Mouse (Mus musculus) right cerebral cortex, postnatal 4 days (tissue): ENCODE data around the gene Myh13.

ENCODE experiments used
- DNase-seq: peaks from one replicate; pipeline ENCODE4 v3.0.0-alpha.2; 2022

Myh13 gene

DNA sequence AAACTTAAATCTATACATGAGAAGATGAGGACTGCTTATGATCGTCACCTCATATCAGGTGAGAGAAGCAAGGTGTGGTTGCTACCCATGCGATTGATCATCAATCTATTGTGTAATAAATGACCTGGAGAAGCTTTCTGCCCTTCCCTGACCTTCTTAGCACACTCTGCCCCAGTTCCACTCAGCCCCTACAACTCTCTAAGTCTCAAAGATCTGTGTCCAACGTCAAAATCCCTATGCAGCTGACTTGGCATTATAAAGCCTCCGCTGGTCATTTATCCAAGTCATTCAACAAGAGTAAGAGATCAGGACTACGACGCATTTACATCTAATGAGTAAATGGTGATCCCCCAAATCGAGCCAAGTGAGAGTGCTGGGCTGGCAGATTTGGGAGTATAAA lies at the start of gene Myh13:
Gene Myh13 (plus strand): TSS at position 301 of the 400 bp plus-strand sequence.
- DNase-seq: no peak

DNA sequence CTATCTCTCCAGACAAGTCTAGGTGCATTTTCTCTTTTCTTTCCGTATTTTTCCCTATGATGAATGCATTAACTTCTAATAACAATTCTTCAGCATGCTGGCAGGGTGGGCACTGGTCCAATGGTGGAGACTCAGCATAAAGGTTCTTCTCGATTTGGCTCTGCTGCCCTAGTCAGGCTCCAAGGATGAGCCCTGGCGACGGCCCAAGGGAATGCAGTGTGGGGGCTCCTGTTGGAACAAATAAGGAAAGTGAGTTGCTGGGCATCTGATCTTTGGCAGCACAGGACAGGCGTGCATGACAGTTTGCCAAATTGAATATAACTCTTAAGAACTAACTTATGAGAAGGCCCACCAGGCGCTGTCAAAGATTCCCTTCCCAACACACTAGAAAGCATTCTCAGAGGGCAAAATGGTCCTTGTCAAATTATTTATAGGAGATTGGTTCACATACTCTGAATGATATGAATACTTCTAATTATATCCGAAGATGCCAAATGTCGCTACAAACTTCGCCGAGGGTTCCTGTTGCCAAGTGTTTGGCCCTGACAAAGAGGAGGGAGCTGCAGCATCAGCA lies 44.8 kb upstream of the Myh13 start, which contains the start of gene Myh8:
Gene Myh8 (plus strand): TSS at position 524 of the 574 bp plus-strand sequence.
- DNase-seq: peak; percentile 59

DNA sequence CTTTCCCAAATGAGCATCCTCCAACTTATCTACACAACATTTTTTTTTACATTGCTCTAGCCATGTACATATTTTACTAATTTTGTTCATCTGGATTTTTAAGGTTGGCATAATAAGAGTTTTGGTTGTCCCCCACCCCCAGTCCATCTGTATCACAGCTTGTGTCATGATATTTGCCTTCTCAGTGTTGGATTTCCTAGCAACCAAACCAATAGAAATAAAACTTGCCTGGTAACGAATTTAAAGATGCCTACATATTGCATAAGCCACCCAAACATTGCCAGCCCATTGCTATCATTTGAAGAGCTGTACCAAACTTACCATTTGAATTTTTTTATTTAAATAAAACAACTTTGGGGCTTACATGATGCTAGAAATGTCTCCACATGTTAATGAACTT lies 28.0 kb upstream of the Myh13 start:
- DNase-seq: no peak

DNA sequence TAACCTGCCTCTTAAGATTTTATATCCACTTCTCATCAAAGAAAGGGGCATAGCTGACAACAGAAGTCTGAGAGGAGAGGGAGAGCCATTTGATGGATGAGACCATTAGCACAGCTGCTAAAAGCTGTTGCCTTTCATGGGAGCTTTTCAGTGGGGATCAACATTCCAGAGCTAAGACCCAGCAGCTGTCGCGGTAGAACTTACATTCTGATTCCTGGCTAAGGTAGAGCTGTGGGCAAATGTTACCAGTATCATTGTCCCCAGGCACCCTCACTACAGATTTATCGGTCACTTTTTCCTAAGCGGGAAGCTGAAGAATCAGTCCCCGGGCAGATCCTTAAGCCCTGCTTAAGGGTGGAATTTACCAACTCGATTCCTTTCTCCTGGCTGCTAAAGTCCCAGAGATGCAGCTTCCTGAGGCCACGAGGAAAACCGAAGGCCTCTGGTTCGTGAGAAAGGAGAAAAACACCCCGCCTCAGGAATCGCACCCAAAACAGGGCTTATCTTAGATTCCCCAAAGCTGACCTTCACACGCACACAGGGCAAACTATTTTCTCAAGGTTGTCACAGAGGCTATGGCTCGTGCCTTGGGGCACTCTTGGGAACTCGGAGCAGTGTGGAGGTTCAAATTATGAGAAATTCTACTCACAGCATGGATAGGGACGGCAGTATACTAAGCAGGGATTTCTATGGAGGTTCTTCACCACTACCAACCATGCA lies 7.6 kb upstream of the Myh13 start:
- DNase-seq: no peak

DNA sequence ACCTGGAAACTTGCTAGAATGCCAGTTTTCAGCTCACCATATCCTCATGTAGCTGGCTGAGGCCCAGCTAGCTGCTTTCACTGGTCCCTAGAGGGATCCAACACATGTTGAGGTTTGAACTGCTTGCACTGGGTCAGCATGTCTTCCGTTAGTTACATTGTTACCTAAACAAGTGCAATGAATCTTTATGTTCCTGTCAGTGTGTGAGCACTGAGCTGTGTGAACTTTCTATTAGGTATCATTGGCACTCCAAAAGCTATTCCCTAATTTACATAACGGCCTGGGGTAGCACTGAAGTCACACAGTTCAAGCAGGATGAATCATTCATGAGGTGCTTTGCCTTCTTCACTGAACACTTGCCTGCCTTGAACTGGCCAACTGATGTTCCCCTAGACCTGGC lies 5.1 kb downstream of the Myh13 start:
- no peak for DNase-seq

DNA sequence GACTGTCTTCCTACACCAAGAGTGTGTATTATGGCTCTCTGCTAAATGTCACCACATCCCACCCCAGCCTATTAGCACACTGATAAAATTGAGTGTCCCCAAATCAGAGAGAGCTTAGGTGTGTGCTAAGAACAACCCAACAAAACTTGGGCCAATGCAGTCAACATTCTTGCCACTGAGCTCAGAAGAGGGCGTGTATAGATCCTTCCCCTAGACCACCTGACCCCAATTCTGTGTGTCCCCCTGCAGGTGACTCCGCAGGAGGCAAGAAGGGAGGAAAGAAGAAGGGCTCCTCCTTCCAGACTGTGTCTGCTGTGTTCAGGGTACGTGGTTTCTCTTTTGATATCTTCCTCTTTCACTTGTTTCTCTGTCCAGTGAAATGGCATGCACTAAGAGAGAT lies 23.1 kb downstream of the Myh13 start:
- DNase-seq: no peak

DNA sequence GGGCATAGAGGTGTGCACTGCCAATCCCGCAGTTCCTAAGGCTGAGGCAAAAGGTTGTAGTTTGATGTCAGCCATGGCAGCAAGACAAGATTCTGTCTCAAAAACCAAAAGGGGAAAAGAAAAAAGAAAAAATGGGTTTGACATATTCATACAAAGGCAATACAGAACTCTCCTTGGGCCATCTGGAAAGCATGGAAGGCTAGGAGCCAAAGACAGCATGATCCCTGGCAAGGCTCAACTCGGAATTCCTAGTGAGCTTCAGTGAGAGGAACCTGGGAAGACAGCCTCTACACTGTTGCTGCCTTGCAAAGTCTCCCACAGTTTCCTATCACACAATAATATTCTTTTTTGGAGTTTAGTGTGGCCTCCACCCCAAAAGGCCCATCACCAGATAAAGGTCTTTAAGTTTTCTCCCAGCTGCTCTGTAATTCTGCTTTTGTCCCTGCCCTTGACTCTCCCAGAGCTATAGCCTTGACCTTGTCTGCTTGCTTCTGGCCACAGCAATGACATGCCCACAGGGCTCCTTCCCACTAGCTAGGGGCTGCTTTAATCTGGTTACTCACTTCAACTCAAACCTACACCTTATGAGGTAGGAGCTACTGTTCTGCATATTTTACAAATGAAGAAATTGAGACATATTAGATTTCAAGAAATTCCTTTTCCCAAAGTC lies 23.9 kb downstream of the Myh13 start:
- DNase-seq: no peak

DNA sequence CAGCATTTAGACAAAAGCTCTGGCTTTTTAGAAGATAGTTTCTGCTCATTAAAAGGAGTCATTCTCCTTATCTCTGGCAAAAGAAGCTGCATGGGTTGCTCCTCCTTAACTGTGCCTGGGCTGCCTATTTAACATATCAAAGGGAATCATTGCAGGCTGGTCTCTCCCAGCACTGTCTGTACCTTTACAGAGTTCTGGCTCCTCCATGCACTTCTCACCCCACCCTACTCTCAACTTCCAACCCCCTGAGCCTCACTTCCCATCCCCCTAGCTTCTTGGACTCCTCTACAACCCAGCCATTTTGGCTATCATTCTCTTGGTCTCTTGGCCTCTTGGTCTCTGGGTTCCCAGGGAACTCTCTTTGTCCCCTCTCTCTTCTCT lies 24.4 kb downstream of the Myh13 start:
- DNase-seq: no peak

DNA sequence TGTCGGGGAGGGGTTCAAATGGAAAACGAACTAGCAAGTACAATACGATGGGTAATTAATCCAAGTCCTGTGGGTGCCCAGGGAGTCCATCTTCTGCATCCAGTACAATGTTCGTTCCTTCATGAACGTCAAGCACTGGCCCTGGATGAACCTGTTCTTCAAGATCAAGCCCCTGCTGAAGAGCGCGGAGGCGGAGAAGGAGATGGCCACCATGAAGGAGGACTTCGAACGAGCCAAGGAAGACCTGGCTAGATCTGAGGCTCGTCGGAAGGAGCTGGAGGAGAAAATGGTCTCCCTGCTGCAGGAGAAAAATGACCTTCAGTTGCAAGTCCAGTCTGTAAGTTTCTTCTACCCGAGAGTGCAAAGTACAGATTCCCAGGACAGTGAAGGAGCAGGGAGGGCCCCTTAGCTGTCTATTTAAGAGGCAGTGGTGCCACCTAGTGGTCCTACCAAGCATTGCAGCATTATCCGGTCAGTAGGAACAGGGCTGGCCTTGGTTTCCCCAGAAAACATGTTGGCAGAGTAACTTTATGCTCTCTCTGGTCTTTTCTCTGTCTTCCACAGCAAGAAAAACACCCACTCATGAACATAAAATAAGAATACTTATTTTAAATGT lies 28.8 kb downstream of the Myh13 start:
- DNase-seq: peak; percentile 86

DNA sequence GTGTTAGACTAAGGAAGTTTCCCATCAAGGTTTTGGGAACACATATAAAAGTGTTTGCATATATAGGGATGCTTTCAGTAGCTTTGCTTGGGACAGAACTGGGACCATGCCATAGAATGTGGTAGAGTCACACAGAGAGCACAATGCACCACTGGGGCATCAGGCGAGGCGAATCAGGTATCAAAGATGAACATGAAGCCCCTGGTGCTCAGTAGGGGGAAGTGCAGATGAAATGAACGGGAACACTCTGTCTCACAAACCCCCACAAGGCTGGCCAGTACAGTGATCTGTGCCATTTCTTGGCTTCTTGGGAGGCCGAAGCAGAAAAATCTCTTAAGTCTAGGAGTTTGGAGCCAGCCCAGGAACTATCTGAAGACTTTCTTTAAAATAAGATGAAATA lies 31.6 kb downstream of the Myh13 start:
- no peak for DNase-seq

DNA sequence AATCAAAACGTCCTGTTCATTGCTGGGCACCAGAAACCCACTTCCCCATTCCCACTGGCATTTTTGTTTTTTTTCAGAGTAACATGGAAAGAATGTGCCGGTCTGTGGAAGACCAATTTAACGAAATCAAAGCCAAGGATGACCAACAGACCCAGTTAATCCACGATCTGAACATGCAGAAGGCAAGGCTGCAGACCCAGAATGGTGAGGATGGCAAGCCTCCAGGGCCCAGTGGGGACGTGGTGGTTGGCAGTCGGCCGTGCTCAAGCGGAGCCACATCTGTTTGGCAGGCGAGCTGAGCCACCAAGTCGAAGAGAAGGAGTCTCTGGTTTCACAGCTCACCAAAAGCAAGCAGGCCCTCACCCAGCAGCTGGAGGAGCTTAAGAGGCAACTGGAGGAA lies 36.6 kb downstream of the Myh13 start:
- no peak for DNase-seq

DNA sequence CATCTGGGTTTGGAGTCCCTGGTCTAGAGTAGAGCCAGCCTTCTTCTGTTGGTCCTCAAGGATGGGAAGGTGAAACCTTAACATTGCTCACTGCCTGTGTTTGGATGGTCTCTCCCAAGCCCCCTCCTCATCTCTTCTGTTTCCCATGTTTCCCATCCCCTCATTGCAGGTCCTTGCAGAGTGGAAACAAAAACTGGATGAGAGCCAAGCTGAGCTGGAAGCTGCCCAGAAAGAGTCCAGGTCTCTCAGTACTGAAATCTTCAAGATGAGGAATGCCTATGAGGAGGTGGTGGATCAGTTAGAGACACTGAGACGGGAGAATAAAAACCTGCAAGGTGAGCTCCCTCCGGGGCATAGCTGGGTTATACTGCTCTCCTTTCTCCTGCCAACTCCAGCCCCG lies 40.8 kb downstream of the Myh13 start:
- peak; percentile 22 for DNase-seq

DNA sequence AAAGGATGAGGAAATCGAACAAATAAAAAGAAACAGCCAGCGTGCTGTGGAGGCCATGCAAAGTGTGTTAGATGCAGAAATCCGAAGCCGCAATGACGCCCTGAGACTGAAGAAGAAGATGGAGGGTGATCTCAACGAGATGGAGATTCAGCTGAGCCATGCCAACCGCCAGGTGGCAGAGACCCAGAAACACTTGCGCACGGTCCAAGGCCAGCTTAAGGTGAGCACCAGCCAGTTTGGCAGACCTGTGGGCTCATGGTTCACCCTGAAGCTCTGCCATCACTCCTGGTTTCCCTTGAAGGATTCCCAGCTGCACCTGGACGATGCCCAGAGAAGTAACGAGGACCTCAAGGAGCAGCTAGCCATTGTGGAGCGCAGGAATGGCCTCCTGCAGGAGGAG lies 43.1 kb downstream of the Myh13 start:
- DNase-seq: no peak

DNA sequence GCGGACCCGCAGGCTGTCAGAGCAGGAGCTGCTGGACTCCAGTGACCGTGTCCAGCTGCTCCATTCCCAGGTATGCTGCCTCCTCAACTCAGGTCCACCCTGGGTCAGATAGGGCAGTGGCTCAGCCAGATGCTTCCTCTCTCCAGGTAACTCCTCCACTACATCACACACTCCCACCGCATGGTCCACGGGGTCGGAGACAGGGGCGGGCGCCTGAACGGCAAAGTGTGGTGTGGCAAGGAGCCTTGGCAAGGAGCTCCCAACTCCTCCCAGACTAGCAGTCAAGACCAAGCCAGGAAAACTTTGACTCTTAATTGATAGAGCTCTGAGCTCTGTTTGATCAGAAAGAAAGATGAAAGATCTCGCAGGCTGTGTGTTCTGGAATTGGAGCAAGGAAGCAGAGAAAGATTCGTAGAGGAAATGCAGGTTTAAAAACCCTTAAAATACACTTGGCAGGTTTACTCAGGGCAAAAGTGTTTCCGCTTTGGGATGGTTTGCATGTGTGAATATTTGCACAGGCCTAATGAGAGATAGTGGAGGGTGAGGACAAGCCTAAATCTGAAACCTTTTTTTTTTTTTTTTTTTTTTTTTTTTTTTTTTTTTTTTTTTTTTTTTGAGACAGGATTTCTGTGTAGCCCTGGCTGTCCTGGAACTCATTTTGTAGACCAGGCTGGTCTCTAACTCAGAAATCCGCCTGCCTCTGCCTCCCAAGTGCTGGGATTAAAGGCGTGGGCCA lies 43.7 kb downstream of the Myh13 start:
- DNase-seq: no peak

DNA sequence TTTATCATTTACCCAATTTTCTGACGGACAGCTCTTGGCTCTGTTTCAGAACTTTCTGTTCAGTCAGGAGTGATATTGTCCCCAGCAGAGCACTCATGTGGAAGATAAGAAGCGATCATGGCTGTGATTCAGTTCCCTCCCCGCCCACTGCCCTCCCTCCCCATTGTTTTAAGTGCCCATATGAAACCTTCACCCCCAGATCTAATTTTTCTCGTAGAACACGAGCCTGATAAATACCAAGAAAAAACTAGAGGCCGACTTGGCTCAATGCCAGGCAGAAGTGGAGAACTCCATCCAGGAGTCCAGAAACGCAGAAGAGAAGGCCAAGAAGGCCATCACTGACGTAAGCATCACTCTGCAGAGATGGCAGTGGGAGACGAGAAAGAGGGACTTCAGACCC lies 45.5 kb downstream of the Myh13 start:
- DNase-seq: peak; percentile 16

DNA sequence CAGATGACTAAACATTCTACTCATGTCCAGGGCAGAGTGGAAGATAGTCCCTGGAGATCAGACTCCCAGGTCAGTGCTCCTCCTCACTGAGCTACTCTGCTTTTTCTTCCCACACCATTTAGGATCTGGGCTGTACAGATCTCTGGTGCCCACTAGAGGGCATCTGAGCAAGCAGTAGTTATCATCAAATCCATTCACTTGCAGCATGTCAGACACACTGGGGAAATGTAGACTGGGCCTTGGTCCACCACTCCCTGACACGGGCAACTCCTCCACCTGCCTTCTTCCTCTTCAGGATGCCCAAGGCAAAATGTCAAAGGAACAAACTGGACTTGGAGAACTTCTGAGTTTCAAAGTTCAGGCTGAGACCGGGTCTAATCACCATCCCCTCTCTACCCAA lies 51.9 kb downstream of the Myh13 start:
- DNase-seq: peak; percentile 12

DNA sequence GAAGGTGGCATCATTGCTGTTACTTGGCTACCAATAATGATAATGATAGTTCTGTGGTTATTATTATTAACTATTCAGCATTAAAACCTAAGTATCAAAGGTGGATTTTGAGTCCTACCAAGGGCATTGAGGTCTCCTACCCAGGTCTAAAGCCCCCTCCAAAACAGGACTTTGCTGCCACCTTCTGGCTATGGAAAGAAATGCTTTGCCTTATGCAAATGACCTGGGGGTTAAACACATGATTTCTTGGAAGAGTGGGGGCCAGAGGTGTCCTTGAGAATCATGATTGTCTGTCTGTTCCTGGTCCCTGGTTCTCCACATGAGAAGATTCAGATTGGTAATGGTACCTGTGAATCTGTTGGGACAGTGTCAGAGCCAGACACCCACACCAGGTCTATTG lies 54.9 kb downstream of the Myh13 start:
- DNase-seq: no peak

DNA sequence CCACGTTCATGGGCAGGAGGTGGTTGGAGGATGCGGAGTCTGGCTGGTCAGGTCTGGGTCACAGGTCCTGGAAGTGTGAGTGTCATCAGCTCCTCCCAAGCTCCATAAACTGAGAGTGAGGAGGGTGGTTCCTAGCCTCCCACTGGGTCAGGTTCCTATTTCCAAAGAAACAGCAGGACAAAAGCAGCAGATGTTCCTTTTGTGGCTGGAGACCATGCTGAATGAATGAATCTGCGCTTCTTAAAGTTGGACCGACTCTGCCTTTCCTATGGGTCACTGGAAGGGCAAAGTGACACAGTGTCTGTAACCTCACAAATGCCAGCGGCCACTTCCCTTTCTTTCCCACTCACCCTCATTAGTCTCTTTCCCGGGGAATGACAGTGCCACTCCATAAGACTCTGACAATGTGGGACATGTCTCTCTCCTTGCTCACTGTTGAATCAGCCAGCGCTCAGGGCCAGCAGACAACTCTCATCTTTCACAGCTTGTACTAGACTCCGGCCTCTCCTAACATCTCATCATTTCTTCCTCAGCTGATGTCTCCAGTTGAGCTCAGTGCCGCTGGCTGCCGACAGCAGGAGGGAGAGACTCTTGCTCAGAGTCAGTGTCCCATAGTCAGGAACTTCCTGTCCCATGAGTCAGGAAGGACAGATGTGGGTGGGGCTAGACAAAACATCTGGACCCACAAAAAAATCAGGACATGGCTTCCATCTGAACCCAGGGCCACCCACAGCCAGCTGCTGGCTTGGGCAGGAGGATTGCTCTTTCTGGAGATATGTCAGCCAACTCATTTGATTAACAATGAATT lies 58.4 kb downstream of the Myh13 start:
- DNase-seq: no peak

DNA sequence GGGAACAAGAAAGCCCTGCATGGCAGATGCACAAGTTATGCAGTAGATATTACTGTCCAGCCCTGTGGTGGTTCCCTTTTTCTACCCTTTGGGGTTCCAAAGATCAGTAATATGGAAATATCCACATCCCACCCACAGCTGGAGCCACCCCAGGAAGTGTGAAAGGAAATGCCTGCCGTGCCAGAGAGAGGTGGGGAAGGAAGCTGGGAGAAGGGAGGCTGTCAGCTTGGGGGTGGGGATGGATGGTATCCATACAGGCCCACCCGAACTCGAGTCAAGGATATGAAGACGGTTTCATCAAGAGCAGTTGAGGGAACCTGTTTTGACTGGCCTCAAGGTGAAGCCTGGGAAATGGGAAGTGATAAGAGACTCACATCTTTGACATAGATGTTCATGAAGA lies 60.4 kb downstream of the Myh13 start:
- DNase-seq: no peak

DNA sequence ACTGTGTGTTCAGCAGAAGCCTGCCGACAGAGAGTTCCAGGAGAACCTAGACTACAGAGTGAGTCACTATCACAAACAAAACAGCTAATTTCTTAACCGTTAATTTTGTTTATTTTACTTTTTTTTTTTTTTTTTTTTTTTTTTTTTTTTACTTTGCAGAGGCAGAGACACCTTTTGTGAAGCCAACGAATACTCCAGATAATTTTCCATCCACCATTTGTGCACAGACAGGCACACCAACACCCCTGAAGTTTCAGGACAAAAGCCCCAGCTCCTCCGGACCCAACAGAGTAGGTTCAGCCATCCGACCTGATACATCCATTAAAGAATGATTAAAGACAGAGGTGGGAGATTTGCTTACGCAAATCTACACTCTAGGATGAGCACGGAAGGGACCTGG lies 63.2 kb downstream of the Myh13 start:
- no peak for DNase-seq

DNA sequence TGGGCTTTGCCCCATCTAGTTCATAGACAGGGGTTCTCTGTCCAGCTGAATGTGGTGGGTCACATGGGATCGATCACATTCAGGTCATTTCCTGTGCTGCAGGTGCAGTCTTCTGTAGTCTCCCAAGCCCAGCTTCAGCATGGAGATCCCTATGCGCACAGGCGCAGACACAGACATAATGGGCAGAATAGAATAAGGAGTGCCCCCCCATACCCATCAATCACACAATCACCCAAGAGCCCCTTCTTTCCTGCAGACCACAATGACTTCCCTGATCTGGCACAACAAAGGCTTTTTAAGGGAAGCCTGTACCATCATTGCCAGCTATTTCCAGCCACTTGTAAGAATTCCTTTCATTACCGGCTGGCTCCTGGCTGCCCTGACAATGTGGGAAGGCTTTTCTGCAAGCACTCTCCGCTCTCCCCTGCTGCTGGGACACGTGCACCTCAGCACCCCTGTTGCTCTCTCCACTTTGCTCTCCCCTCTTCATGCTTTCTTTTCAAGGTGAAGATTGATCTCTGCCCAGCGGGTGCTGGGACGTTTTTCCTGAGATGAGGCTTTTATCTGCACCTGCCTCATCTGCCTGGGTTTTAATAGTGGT lies 65.5 kb downstream of the Myh13 start:
- DNase-seq: no peak
